In genomic region chr9:54472784-54473183, GRCm38 (mm10) we compare ENCODE assay signal across 22 mouse cellular contexts. TPM values are rescaled to one million over a fixed set of nuclear protein-coding genes. Genes with fewer than 3 reads are reported as not detected.
DNase-seq lines count a peak whose midpoint lies in the region; ATAC-seq and TF ChIP-seq lines count a peak whose summit lies in the region.
"Had no signal": no experiment of that assay in that cellular context is flagged by ENCODE, and none has a peak within 500 bp of the region (broad histone marks: within the 10 kb centered on the region; RNA-seq: fewer than 3 reads in every experiment).

No protein-coding gene starts in this region.

- no peak overlapping the region for H3K27ac ChIP-seq in heart, adult 2 months
- no peak overlapping the region for H3K27ac ChIP-seq in heart, embryonic 10.5 days
- peak overlapping the region; percentile 32; the same call in 1 of the 2 replicates for H3K27ac ChIP-seq in layer of hippocampus, adult 2 months
- H3K27ac ChIP-seq: embryonic facial prominence, embryonic 15.5 days; hindbrain, embryonic 10.5 days; hindbrain, embryonic 13.5 days; intestine, embryonic 15.5 days had no signal

- TF ChIP-seq POLR2A in heart, adult 2 months (IDR thresholded peaks at IDR 0.05; ENCODE audit: insufficient read depth, low read depth, low read length) = no peak

- 0 out of 2 replicates have a peak, but pooled peaks have one; percentile 22 for ATAC-seq in megakaryocyte-erythroid progenitor cell, adult 5-6 weeks (replicated peaks; ENCODE audit: low FRiP score, low TSS enrichment, poor library complexity, severe bottlenecking)
- ATAC-seq: activated CD4-positive, CD25-positive, alpha-beta regulatory T cell, adult 4 months; CD4-positive, CD25-positive, alpha-beta regulatory T cell, adult 4 months; forebrain, embryonic 14.5 days; forebrain, postnatal 0 days; hindbrain, embryonic 16.5 days; intestine, embryonic 15.5 days had no signal

- H3K9ac ChIP-seq in heart, adult 2 months (ENCODE audit: low read depth, low read length) = no peak overlapping the region
- H3K9ac ChIP-seq: embryonic facial prominence, embryonic 15.5 days; forebrain, postnatal 0 days; hindbrain, embryonic 13.5 days; intestine, embryonic 15.5 days had no signal

- intact Hi-C loops in heart, adult 2 months (cut with DNase I) = no loop called here

- H3K79me2 ChIP-seq in heart, adult 2 months (replicated peaks; ENCODE audit: control insufficient read depth, insufficient read depth, low read length) = no peaks in the 10 kb centered on the region

- no peaks in the 10 kb centered on the region; the same call in 1 of the 2 replicates for H3K4me1 ChIP-seq in heart, adult 2 months (ENCODE audit: control insufficient read depth, insufficient read depth, low read length)
- H3K4me1 ChIP-seq in heart, embryonic 10.5 days = no peaks in the 10 kb centered on the region; the same call in 1 of the 2 replicates
- H3K4me1 ChIP-seq: embryonic facial prominence, embryonic 15.5 days; hindbrain, embryonic 10.5 days; hindbrain, embryonic 13.5 days; intestine, embryonic 15.5 days had no signal

- no peaks in the 10 kb centered on the region for H3K9me3 ChIP-seq in heart, embryonic 10.5 days
- H3K9me3 ChIP-seq: embryonic facial prominence, embryonic 15.5 days; hindbrain, embryonic 10.5 days; hindbrain, embryonic 13.5 days; intestine, embryonic 15.5 days had no signal

- no peak for TF ChIP-seq EP300 in heart, adult 2 months (IDR thresholded peaks at IDR 0.05; ENCODE audit: insufficient read depth, low read depth, low read length)

- 22% methylated on average over 3 of the region's 3 CpGs for WGBS in heart, adult 2 months
- WGBS in heart, embryonic 10.5 days = 25% methylated on average over 3 of the region's 3 CpGs

- TF ChIP-seq CTCF in heart, adult 2 months (IDR thresholded peaks at IDR 0.05) = peak; percentile 37
- TF ChIP-seq CTCF in layer of hippocampus, adult 2 months (conservative IDR thresholded peaks at IDR 0.05) = peak; percentile 29

- H3K27me3 ChIP-seq in heart, adult 2 months (ENCODE audit: control insufficient read depth, insufficient read depth, low read length) = no peaks in the 10 kb centered on the region
- no peaks in the 10 kb centered on the region for H3K27me3 ChIP-seq in heart, embryonic 10.5 days (ENCODE audit: insufficient read depth, poor library complexity, severe bottlenecking)
- H3K27me3 ChIP-seq: embryonic facial prominence, embryonic 15.5 days; hindbrain, embryonic 13.5 days; intestine, embryonic 15.5 days had no signal

- H3K36me3 ChIP-seq in heart, adult 2 months (ENCODE audit: control insufficient read depth, insufficient read depth, low read length) = no peaks in the 10 kb centered on the region
- no peaks in the 10 kb centered on the region for H3K36me3 ChIP-seq in heart, embryonic 10.5 days
- H3K36me3 ChIP-seq: embryonic facial prominence, embryonic 15.5 days; hindbrain, embryonic 10.5 days; intestine, embryonic 15.5 days had no signal

- DNase-seq in heart, adult 2 months = no peak
- DNase-seq in heart, embryonic 10.5 days (ENCODE audit: low spot score) = no peak
- DNase-seq in layer of hippocampus, adult 2 months (ENCODE audit: low spot score in 2 of 2) = peak in 1 of 2 experiments; percentile 27
- DNase-seq in layer of hippocampus, adult 9-10 months (ENCODE audit: low spot score) = no peak
- DNase-seq in cerebellum, postnatal 10 days = no peak
- DNase-seq: adrenal gland, adult 8-10 months; adrenal gland, postnatal 25 days; cerebellum, adult 11-12 months; cerebellum, adult 8-10 months; cerebellum, postnatal 14 days; forebrain, postnatal 0 days; gastrocnemius, postnatal 25 days; kidney, adult 11 months had no signal

- H3K4me3 ChIP-seq in heart, adult 2 months = no peak overlapping the region
- H3K4me3 ChIP-seq in heart, embryonic 10.5 days = no peak overlapping the region
- no peak overlapping the region for H3K4me3 ChIP-seq in layer of hippocampus, adult 2 months
- H3K4me3 ChIP-seq: embryonic facial prominence, embryonic 15.5 days; hindbrain, embryonic 10.5 days; hindbrain, embryonic 13.5 days; intestine, embryonic 15.5 days had no signal

RNA-seq across cellular contexts. Expression of gene Dmxl2, which starts 28.6 kb away (rescaled TPM):
- 10 to 100 TPM; 20.6 to 27.6 TPM for total RNA-seq in heart, adult 2 months (2021)
- 6.7 and 9.8 TPM in 2 replicates for polyA plus RNA-seq in heart, adult 2 months (2012; rRNA removed)
- 6.4 TPM in 2 replicates for polyA plus RNA-seq in heart, embryonic 10.5 days (2016; fragmentation: Nextera tagmentation; extraction: Ambion mirVana)
- 100 to 1,000 TPM; 214 TPM for total RNA-seq in layer of hippocampus, adult 2 months (2021)
- 0.26 and 4.0 TPM in 2 replicates for total RNA-seq in megakaryocyte-erythroid progenitor cell, adult 5-6 weeks (2014; fragmentation: Nextera tagmentation)
- 0.91 and 2.6 TPM in 2 replicates for total RNA-seq in megakaryocyte-erythroid progenitor cell, adult 5-6 weeks (2017)

Comparison
In these comparisons a context has a peak if more than half of its experiments do, and no peak if none do; other contexts are left out.
1. RNA of gene Dmxl2, which starts 28.6 kb away (total RNA-seq): 214 TPM in layer of hippocampus, adult 2 months; 20.6 to 27.6 TPM in heart, adult 2 months and 0.26 to 4.0 TPM in megakaryocyte-erythroid progenitor cell, adult 5-6 weeks; every median in the first group is over 4 times any median in the second.